Mouse (Mus musculus) heart, adult 2 months (tissue): ENCODE data around the gene Ppp2r5b. TPM values are rescaled to one million over a fixed set of nuclear protein-coding genes. Genes with fewer than 3 reads are reported as not detected.
A peak's percentile ranks its signal among the peaks of the same experiment; 100 is the strongest.

ENCODE experiments used
- DNase-seq, 2 experiments: peaks; one replicate each; pipeline ENCODE4 v3.0.0; 2021
- H3K27ac ChIP-seq: fragments of 200-600 bp; 2 replicates; pipeline ENCODE4 v1.8.1; 2022
- H3K27me3 ChIP-seq: fragments of 200-500 bp; 2 replicates; pipeline ENCODE4 v1.6.1; 2012; ENCODE audit warnings: mild to moderate bottlenecking, low read length, inconsistent platforms, mixed read lengths; ENCODE audit not compliant: control insufficient read depth, insufficient read depth
- H3K36me3 ChIP-seq: fragments of 200-500 bp; 2 replicates; pipeline ENCODE4 v1.6.1; 2012; ENCODE audit warnings: low read length, inconsistent platforms; ENCODE audit not compliant: control insufficient read depth, insufficient read depth
- H3K4me1 ChIP-seq: fragments of 200-500 bp; 2 replicates; pipeline ENCODE4 v1.6.1; 2011; ENCODE audit warnings: low read length; ENCODE audit not compliant: control insufficient read depth, insufficient read depth
- H3K4me3 ChIP-seq: fragments of 200-600 bp; 2 replicates; pipeline ENCODE4 v1.8.1; 2022
- H3K79me2 ChIP-seq: fragments of 200-500 bp; replicated peaks from 2 replicates; pipeline ENCODE4 v1.6.1; 2012; ENCODE audit warnings: mild to moderate bottlenecking, inconsistent platforms, low read length, moderate library complexity, mixed read lengths; ENCODE audit not compliant: control insufficient read depth, insufficient read depth
- H3K9ac ChIP-seq: fragments of 200-500 bp; 2 replicates; pipeline ENCODE4 v1.6.1; 2012; ENCODE audit warnings: low read depth, mild to moderate bottlenecking, control low read depth, inconsistent platforms, low read length, mixed read lengths
- CTCF ChIP-seq: fragments of 200-600 bp; IDR thresholded peaks from 2 replicates; pipeline ENCODE4 v1.8.1; 2022; ENCODE audit warnings: antibody characterized with exemption, mild to moderate bottlenecking, moderate library complexity
- EP300 ChIP-seq: fragments of 200-500 bp; IDR thresholded peaks from 2 replicates; pipeline ENCODE4 v1.6.1; 2011; ENCODE audit warnings: low read depth, low read length, control low read depth; ENCODE audit not compliant: insufficient read depth
- POLR2A ChIP-seq: fragments of 200-500 bp; IDR thresholded peaks from 2 replicates; pipeline ENCODE4 v1.6.1; 2011; ENCODE audit warnings: mild to moderate bottlenecking, low read depth, low read length, control low read depth; ENCODE audit not compliant: insufficient read depth
- WGBS: fragments of 180-500 bp; shearing (Covaris S2); methylation state at CpG from one replicate; pipeline ENCODE4 v1.1.7; 2018; 5-methylcytosine and 5-hydroxymethylcytosine counted together
- intact Hi-C: fragments of 180-260 bp; cut with DNase I; formaldehyde crosslinking; loops from one replicate; pipeline ENCODE4 v1.15.1; 2025
- polyA plus RNA-seq: library from polyadenylated mRNA; depleted of rRNA; stranded (reverse); fragments of >200 nt; gene quantifications from 2 replicates; pipeline ENCODE4 v1.2.3, GENCODE M21; 2012
- total RNA-seq, 2 experiments: library from RNA; stranded (reverse); gene quantifications; 2 replicates each; pipeline ENCODE4 v1.2.3; 2021

Ppp2r5b gene
- total and polyA plus RNA-seq, 3 experiments: 34.8 to 36.8 (median 35.1) TPM

GRCm38 (mm10) chr19:6275740-6276389 is 40.2 kb upstream of the Ppp2r5b start:
- peak overlapping the region; percentile 77 for H3K27ac ChIP-seq
- H3K9ac ChIP-seq: peak overlapping the region; percentile 43
- H3K4me3 ChIP-seq: peak overlapping the region; percentile 42
- WGBS: 12% methylated on average over 15 of the region's 15 CpGs
- H3K36me3 ChIP-seq: peaks cover 8% of the 10 kb centered on the region
- intact Hi-C loops: loop anchor here (1.0 kb wide), 1 partner anchor 26 kb away; no protein-coding TSS in a partner anchor
- peaks cover 21% of the 10 kb centered on the region for H3K4me1 ChIP-seq
- peak in 1 of 2 experiments; percentile 72 for DNase-seq
- H3K27me3 ChIP-seq: no peaks in the 10 kb centered on the region
- peaks cover 1% of the 10 kb centered on the region; the same call in 1 of the 2 replicates for H3K79me2 ChIP-seq
- no peak for TF ChIP-seq POLR2A

DNA sequence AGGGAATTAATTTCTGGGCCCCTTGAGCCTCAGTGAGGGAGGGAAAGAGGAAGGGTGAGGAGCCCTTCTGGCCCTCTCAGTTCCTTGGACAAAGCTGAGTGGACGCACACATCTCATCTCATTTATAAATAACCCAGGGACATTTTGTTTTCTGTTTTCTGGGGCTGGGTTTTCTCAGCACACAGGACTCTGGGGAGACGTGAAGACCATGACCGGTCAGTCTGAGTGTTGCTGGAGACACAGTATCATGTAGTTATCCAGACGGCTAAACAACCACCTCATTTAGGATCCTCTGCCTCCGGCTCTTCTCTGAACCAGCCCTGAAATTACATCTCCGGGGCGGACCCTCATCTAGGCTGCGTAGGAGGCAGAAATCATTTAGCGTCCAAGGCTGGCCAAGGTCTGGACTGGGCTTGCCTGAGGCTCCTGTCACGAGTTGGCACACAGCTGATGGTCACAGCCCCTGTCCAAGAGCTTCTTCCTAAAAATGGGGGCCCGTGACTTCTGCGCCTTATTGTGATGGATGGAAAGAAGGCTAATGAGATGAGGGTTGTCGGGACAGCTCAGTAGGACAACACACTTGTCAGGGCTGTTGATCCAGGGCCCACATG is 38.4 kb upstream of the Ppp2r5b start:
- Histone ChIP-seq H3K4me1 (peaks cover 12% of the 10 kb centered on the region), H3K79me2 (no peaks in the 10 kb centered on the region), H3K9ac (no peak overlapping the region), H3K36me3 (no peaks in the 10 kb centered on the region), H3K27me3 (no peaks in the 10 kb centered on the region), H3K4me3 (no peak overlapping the region), H3K27ac (peak overlapping the region; percentile 77)
- TF ChIP-seq CTCF: no peak
- TF ChIP-seq EP300: no peak
- TF ChIP-seq POLR2A: no peak; the same call in 1 of the 2 replicates
- DNase-seq: peak in 1 of 2 experiments; percentile 44
- WGBS: 76% methylated on average over 13 of the region's 13 CpGs
- intact Hi-C loops: no loop called here

- Histone ChIP-seq H3K79me2 (no peaks in the 10 kb centered on the region), H3K27me3 (no peaks in the 10 kb centered on the region), H3K4me3 (no peak overlapping the region), H3K4me1 (peaks cover 12% of the 10 kb centered on the region), H3K9ac (no peak overlapping the region), H3K27ac (peak overlapping the region; percentile 77), H3K36me3 (no peaks in the 10 kb centered on the region)
- WGBS: 75% methylated on average over 4 of the region's 4 CpGs
- no peak for TF ChIP-seq EP300
- no peak for TF ChIP-seq CTCF
- TF ChIP-seq POLR2A: no peak
- DNase-seq: no peak
- intact Hi-C loops: no loop called here
Measured at GRCm38 (mm10) chr19:6273592-6273991, 37.9 kb upstream of the Ppp2r5b start.

DNA sequence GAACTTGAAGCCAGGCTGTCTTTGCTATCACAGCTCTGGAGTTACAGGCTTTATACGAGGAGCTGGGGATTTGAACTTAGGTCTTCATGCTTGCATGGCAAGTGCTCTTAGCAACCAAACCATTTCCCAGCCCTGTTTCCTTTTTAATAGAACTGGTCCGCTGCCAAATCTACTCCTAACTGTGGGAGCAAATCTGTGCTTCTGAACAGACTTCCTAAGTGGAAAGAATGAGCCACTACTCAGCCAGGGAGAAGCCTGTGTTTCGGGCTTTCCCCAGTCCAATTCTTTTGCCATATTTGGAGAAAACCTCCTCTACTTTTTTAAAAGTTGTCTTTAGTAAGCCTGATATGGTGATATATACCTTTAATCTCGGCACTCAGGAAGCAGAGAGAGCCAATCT is 37.1 kb upstream of the Ppp2r5b start:
- no peaks in the 10 kb centered on the region for H3K27me3 ChIP-seq
- H3K4me1 ChIP-seq: peaks cover 13% of the 10 kb centered on the region
- no peak overlapping the region for H3K9ac ChIP-seq
- no peak overlapping the region for H3K4me3 ChIP-seq
- no peak for DNase-seq
- 30% methylated on average over 4 of the region's 4 CpGs for WGBS
- no peaks in the 10 kb centered on the region for H3K79me2 ChIP-seq
- H3K36me3 ChIP-seq: no peaks in the 10 kb centered on the region
- TF ChIP-seq POLR2A (0 out of 2 replicates have a peak, but pooled peaks have one; percentile 19), CTCF (no peak)
- intact Hi-C loops: no loop called here
- peak overlapping the region; percentile 77 for H3K27ac ChIP-seq

DNA sequence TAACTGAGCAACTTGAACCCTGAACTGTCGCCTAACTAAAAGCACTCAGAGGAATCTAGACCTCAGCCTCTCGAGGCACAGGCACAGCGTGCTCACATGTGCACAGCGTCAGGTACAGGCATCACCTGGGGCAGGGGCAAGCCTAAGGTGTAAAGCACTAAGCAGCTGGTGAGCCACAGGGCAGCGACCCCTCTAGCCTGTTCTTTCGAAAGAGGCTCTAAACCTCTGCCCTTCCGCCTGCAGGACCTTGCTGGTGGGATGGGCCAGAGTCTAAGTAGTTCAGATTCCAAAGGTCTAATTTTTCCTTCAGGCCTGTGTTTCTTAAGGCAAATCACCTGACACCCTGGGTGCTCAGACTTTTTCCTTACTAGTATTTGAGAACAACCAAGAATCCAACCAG is 36.4 kb upstream of the Ppp2r5b start:
- H3K9ac ChIP-seq: no peak overlapping the region
- no peaks in the 10 kb centered on the region for H3K27me3 ChIP-seq
- H3K79me2 ChIP-seq: no peaks in the 10 kb centered on the region
- TF ChIP-seq POLR2A (no peak), EP300 (no peak)
- H3K27ac ChIP-seq: no peak overlapping the region
- H3K36me3 ChIP-seq: no peaks in the 10 kb centered on the region
- no peak overlapping the region for H3K4me3 ChIP-seq
- WGBS: 90% methylated on average over 7 of the region's 7 CpGs
- intact Hi-C loops: no loop called here
- H3K4me1 ChIP-seq: peaks cover 13% of the 10 kb centered on the region
- DNase-seq: no peak

- no peaks in the 10 kb centered on the region for H3K79me2 ChIP-seq
- H3K9ac ChIP-seq: no peak overlapping the region
- 80% methylated on average over 8 of the region's 8 CpGs for WGBS
- H3K27me3 ChIP-seq: no peaks in the 10 kb centered on the region
- H3K4me3 ChIP-seq: no peak overlapping the region
- TF ChIP-seq CTCF (no peak), POLR2A (no peak), EP300 (no peak)
- H3K27ac ChIP-seq: no peak overlapping the region
- intact Hi-C loops: no loop called here
- no peaks in the 10 kb centered on the region for H3K36me3 ChIP-seq
- H3K4me1 ChIP-seq: peaks cover 13% of the 10 kb centered on the region
- DNase-seq: no peak
Measured at GRCm38 (mm10) chr19:6271206-6271605, 35.5 kb upstream of the Ppp2r5b start.
